Mouse (Mus musculus): ENCODE data around the gene Olfr802. TPM values are rescaled to one million over a fixed set of nuclear protein-coding genes. Genes with fewer than 3 reads are reported as not detected.

Gene Olfr802
- polyA plus RNA-seq (2014; fragmentation: Nextera tagmentation; extraction: Ambion mirVana) = not detected in 2 replicates

GRCm38 (mm10) chr10:129688069-129688468 lies at the start of gene Olfr802:
Gene Olfr802 (minus strand): TSS chr10:129688169.
- Histone ChIP-seq H3K9ac (ENCODE audit: low read length) (no peak within 1 kb of the TSS), H3K27me3 (ENCODE audit: control insufficient read depth, insufficient read depth, low read length) (no peaks in the 10 kb centered on the region), H3K4me2 (ENCODE audit: low read depth, low read length, severe bottlenecking) (no peak within 1 kb of the TSS), H3K9me3 (ENCODE audit: control insufficient read depth, low read length) (no peaks in the 10 kb centered on the region), H3K4me1 (replicated peaks; ENCODE audit: control insufficient read depth, insufficient read depth, low read length) (no peaks in the 10 kb centered on the region), H3K36me3 (ENCODE audit: control insufficient read depth, insufficient read depth, low read length) (no peaks in the 10 kb centered on the region), H3K27ac (ENCODE audit: low read depth, low read length) (no peak within 1 kb of the TSS), H3K4me3 (ENCODE audit: low read depth, low read length) (no peak within 1 kb of the TSS)
- ATAC-seq (replicated peaks; ENCODE audit: low FRiP score) = no peak
- DNase-seq (ENCODE audit: low spot score) = no peak
- WGBS = 67% methylated on average over 1 of the region's 1 CpGs

DNA sequence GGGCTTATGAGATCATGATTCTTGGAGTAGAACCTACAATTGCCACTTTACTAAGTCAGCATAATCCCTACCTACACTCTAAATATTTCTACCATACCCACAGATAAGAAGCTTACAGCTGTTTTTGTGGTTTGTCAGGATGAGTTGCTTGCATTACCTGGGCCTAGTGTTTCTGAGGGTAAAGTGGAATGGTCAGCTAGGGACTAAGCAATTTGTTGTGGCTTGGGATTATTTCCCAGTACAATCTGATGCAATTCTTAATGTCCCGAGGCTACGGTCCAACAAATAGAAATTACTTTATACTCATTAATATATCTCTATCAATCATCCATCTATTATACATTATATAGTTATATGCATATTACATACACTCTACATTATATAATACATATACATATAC lies 41.3 kb upstream of the Olfr802 start, which contains the start of gene Olfr805:
Olfr805 (minus strand) TSS at position 101 of the 400 bp plus-strand sequence.
- H3K4me3 ChIP-seq (ENCODE audit: low read depth, low read length) = no peak within 1 kb of the TSS
- H3K27me3 ChIP-seq (ENCODE audit: control insufficient read depth, insufficient read depth, low read length) = no peaks in the 10 kb centered on the region
- H3K4me2 ChIP-seq (ENCODE audit: low read depth, low read length, severe bottlenecking) = no peak within 1 kb of the TSS
- no peak for DNase-seq (ENCODE audit: low spot score)
- H3K36me3 ChIP-seq (ENCODE audit: control insufficient read depth, insufficient read depth, low read length) = no peaks in the 10 kb centered on the region
- WGBS = 91% methylated on average over 2 of the region's 2 CpGs
- no peak within 1 kb of the TSS for H3K27ac ChIP-seq (ENCODE audit: low read depth, low read length)
- no peaks in the 10 kb centered on the region for H3K9me3 ChIP-seq (ENCODE audit: control insufficient read depth, low read length)
- no peak for ATAC-seq (replicated peaks; ENCODE audit: low FRiP score)
- no peaks in the 10 kb centered on the region for H3K4me1 ChIP-seq (replicated peaks; ENCODE audit: control insufficient read depth, insufficient read depth, low read length)
- H3K9ac ChIP-seq (ENCODE audit: low read length) = no peak within 1 kb of the TSS

DNA sequence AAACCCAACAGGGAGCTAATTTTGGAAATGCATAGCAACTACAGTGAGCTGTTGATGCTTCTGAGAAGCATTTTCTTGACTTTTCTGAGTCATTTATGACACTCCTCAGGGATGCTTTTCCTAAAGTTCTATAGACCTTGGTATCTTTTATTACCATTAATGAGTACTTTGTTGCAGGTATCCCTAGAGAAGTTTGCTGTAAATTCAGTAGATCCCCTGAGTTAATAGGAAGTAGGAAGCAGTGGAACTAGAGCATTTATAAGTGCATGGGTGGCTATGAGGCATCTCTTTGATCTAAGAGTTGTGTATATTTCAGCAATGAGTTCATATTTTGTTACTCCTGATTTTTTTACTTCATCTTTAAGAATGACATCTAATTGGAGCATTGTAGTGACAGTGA lies 14.9 kb upstream of the Olfr802 start, which contains the start of gene Olfr804:
Olfr804 (plus strand) TSS at position 301 of the 400 bp plus-strand sequence.
- Histone ChIP-seq H3K36me3 (ENCODE audit: control insufficient read depth, insufficient read depth, low read length) (no peaks in the 10 kb centered on the region), H3K27me3 (ENCODE audit: control insufficient read depth, insufficient read depth, low read length) (no peaks in the 10 kb centered on the region), H3K4me3 (ENCODE audit: low read depth, low read length) (no peak within 1 kb of the TSS), H3K9ac (ENCODE audit: low read length) (no peak within 1 kb of the TSS), H3K27ac (ENCODE audit: low read depth, low read length) (no peak within 1 kb of the TSS), H3K4me1 (replicated peaks; ENCODE audit: control insufficient read depth, insufficient read depth, low read length) (no peaks in the 10 kb centered on the region), H3K9me3 (ENCODE audit: control insufficient read depth, low read length) (no peaks in the 10 kb centered on the region), H3K4me2 (ENCODE audit: low read depth, low read length, severe bottlenecking) (no peak within 1 kb of the TSS)
- ATAC-seq (replicated peaks; ENCODE audit: low FRiP score) (no peak), DNase-seq (ENCODE audit: low spot score) (no peak)

DNA sequence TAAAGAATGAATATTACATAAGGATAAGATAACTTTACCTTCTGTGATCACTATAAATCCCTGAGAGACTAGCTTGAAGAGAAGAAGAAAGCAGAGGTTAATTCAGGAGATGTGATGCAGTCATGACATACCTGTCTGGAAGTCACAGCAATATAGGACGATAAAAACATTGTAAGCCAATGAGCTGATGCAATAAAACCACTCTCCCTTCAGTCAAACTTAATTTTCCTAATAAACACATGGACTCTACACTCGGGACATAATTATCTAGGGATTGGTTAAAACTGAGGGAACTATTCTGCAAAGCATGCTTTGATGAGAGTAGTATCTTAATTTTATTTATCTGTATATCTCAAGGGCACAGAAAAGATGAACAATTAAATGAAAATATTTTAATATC lies 6.2 kb upstream of the Olfr802 start, which contains the start of gene Olfr803:
Olfr803 (minus strand) TSS at position 101 of the 400 bp plus-strand sequence.
- ATAC-seq (replicated peaks; ENCODE audit: low FRiP score) = no peak
- no peaks in the 10 kb centered on the region for H3K36me3 ChIP-seq (ENCODE audit: control insufficient read depth, insufficient read depth, low read length)
- no peaks in the 10 kb centered on the region for H3K9me3 ChIP-seq (ENCODE audit: control insufficient read depth, low read length)
- 85% methylated on average over 2 of the region's 2 CpGs for WGBS
- H3K4me1 ChIP-seq (replicated peaks; ENCODE audit: control insufficient read depth, insufficient read depth, low read length) = no peaks in the 10 kb centered on the region
- no peak within 1 kb of the TSS for H3K4me2 ChIP-seq (ENCODE audit: low read depth, low read length, severe bottlenecking)
- no peak within 1 kb of the TSS for H3K9ac ChIP-seq (ENCODE audit: low read length)
- DNase-seq (ENCODE audit: low spot score) = no peak
- H3K27ac ChIP-seq (ENCODE audit: low read depth, low read length) = no peak within 1 kb of the TSS
- H3K27me3 ChIP-seq (ENCODE audit: control insufficient read depth, insufficient read depth, low read length) = no peaks in the 10 kb centered on the region
- no peak within 1 kb of the TSS for H3K4me3 ChIP-seq (ENCODE audit: low read depth, low read length)

DNA sequence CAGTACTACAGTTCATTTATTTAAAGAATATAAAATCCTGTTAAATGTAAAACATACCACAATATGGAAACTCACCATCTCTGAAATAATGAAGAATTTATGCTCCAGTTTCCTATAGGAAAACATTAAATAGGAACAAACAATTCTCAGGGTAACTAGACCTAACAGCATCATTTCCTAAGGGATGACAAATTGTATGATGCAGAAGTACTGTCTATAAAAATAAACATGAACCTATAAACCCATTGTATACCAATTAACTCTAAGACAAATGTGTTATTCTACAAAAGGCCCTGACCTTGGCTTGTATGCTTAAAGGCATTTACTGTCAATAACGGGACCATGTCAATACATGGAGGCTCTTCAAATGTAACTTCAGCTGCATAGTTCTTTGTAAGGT lies 14.2 kb downstream of the Olfr802 start, which contains the start of gene Olfr801:
Olfr801 (minus strand) TSS at position 101 of the 400 bp plus-strand sequence.
- Histone ChIP-seq H3K4me1 (replicated peaks; ENCODE audit: control insufficient read depth, insufficient read depth, low read length) (no peaks in the 10 kb centered on the region), H3K4me3 (ENCODE audit: low read depth, low read length) (no peak within 1 kb of the TSS), H3K9ac (ENCODE audit: low read length) (no peak within 1 kb of the TSS), H3K36me3 (ENCODE audit: control insufficient read depth, insufficient read depth, low read length) (no peaks in the 10 kb centered on the region), H3K27me3 (ENCODE audit: control insufficient read depth, insufficient read depth, low read length) (no peaks in the 10 kb centered on the region), H3K4me2 (ENCODE audit: low read depth, low read length, severe bottlenecking) (no peak within 1 kb of the TSS), H3K9me3 (ENCODE audit: control insufficient read depth, low read length) (no peaks in the 10 kb centered on the region), H3K27ac (ENCODE audit: low read depth, low read length) (no peak within 1 kb of the TSS)
- DNase-seq (ENCODE audit: low spot score) = no peak
- 89% methylated on average over 1 of the region's 1 CpGs for WGBS
- ATAC-seq (replicated peaks; ENCODE audit: low FRiP score) = no peak

DNA sequence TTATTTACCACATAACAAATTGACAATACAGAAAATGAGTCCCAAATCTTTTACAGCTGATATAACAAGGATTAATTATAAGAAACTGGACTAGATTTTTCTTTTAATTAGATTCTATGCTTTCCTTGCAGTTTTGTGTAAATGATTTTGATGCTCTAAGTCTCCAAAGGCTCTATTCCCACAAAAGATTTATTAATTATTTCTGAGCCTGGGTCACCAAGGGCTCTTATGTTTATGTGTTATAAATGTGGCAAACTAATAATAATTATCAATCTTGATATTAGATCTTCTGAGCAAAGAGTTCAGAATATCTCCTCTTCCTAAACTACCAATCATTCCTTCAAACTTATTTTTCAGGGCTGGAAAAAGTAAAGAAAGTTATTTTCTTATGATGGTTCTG lies 30.6 kb downstream of the Olfr802 start, which contains the start of gene Olfr800:
Olfr800 (plus strand) TSS at position 301 of the 400 bp plus-strand sequence.
- Histone ChIP-seq H3K4me2 (ENCODE audit: low read depth, low read length, severe bottlenecking) (no peak within 1 kb of the TSS), H3K4me1 (replicated peaks; ENCODE audit: control insufficient read depth, insufficient read depth, low read length) (no peaks in the 10 kb centered on the region), H3K36me3 (ENCODE audit: control insufficient read depth, insufficient read depth, low read length) (no peaks in the 10 kb centered on the region), H3K4me3 (ENCODE audit: low read depth, low read length) (no peak within 1 kb of the TSS), H3K9ac (ENCODE audit: low read length) (no peak within 1 kb of the TSS), H3K27ac (ENCODE audit: low read depth, low read length) (no peak within 1 kb of the TSS), H3K9me3 (ENCODE audit: control insufficient read depth, low read length) (no peaks in the 10 kb centered on the region), H3K27me3 (ENCODE audit: control insufficient read depth, insufficient read depth, low read length) (no peaks in the 10 kb centered on the region)
- DNase-seq (ENCODE audit: low spot score) (no peak), ATAC-seq (replicated peaks; ENCODE audit: low FRiP score) (no peak)

- no peak overlapping the region for H3K27ac ChIP-seq (ENCODE audit: low read depth, low read length)
- DNase-seq (ENCODE audit: low spot score) = no peak
- H3K9ac ChIP-seq (ENCODE audit: low read length) = no peak overlapping the region
- H3K9me3 ChIP-seq (ENCODE audit: control insufficient read depth, low read length) = no peaks in the 10 kb centered on the region
- ATAC-seq (replicated peaks; ENCODE audit: low FRiP score) = no peak
- 89% methylated on average over 1 of the region's 1 CpGs for WGBS
- H3K36me3 ChIP-seq (ENCODE audit: control insufficient read depth, insufficient read depth, low read length) = no peaks in the 10 kb centered on the region
- no peak overlapping the region for H3K4me2 ChIP-seq (ENCODE audit: low read depth, low read length, severe bottlenecking)
- H3K27me3 ChIP-seq (ENCODE audit: control insufficient read depth, insufficient read depth, low read length) = no peaks in the 10 kb centered on the region
- no peaks in the 10 kb centered on the region for H3K4me1 ChIP-seq (replicated peaks; ENCODE audit: control insufficient read depth, insufficient read depth, low read length)
- H3K4me3 ChIP-seq (ENCODE audit: low read depth, low read length) = no peak overlapping the region
Observed at GRCm38 (mm10) chr10:129651763-129652162, 36.2 kb downstream of the Olfr802 start.

GRCm38 (mm10) chr10:129637184-129637583 lies 50.8 kb downstream of the Olfr802 start, which contains the start of gene Olfr799:
Gene Olfr799 (plus strand): TSS chr10:129637484.
- no peaks in the 10 kb centered on the region for H3K27me3 ChIP-seq (ENCODE audit: control insufficient read depth, insufficient read depth, low read length)
- H3K4me3 ChIP-seq (ENCODE audit: low read depth, low read length) = no peak within 1 kb of the TSS
- H3K9ac ChIP-seq (ENCODE audit: low read length) = no peak within 1 kb of the TSS
- H3K36me3 ChIP-seq (ENCODE audit: control insufficient read depth, insufficient read depth, low read length) = no peaks in the 10 kb centered on the region
- ATAC-seq (replicated peaks; ENCODE audit: low FRiP score) (no peak), DNase-seq (ENCODE audit: low spot score) (no peak)
- 39% methylated on average over 1 of the region's 1 CpGs for WGBS
- no peaks in the 10 kb centered on the region for H3K9me3 ChIP-seq (ENCODE audit: control insufficient read depth, low read length)
- H3K4me2 ChIP-seq (ENCODE audit: low read depth, low read length, severe bottlenecking) = no peak within 1 kb of the TSS
- H3K27ac ChIP-seq (ENCODE audit: low read depth, low read length) = no peak within 1 kb of the TSS
- no peaks in the 10 kb centered on the region for H3K4me1 ChIP-seq (replicated peaks; ENCODE audit: control insufficient read depth, insufficient read depth, low read length)

DNA sequence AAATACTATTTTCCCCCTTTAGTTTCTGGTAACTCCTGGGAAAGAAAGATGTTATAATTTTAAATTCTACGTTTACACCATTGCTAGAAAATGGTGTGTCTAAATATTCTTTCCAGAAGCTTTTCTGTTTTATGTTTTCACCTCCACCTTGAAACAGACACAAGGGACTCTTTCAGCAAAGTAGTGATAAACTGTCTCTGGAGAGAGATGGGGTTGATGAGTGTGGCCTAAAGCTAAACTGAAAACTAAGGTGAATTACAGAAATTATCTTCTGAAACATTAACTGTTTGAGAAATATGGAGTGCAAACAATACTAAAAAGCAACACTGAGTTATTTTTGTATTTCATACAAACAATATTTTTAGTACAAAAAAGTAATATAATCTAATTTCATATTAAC lies 60.1 kb downstream of the Olfr802 start, which contains the start of gene Olfr798:
Olfr798 (minus strand) TSS at position 101 of the 400 bp plus-strand sequence.
- no peaks in the 10 kb centered on the region for H3K36me3 ChIP-seq (ENCODE audit: control insufficient read depth, insufficient read depth, low read length)
- H3K9me3 ChIP-seq (ENCODE audit: control insufficient read depth, low read length) = no peaks in the 10 kb centered on the region
- ATAC-seq (replicated peaks; ENCODE audit: low FRiP score) = no peak
- H3K4me1 ChIP-seq (replicated peaks; ENCODE audit: control insufficient read depth, insufficient read depth, low read length) = no peaks in the 10 kb centered on the region
- H3K4me2 ChIP-seq (ENCODE audit: low read depth, low read length, severe bottlenecking) = no peak within 1 kb of the TSS
- 90% methylated on average over 1 of the region's 1 CpGs for WGBS
- H3K9ac ChIP-seq (ENCODE audit: low read length) = no peak within 1 kb of the TSS
- DNase-seq (ENCODE audit: low spot score) = no peak
- no peak within 1 kb of the TSS for H3K27ac ChIP-seq (ENCODE audit: low read depth, low read length)
- no peaks in the 10 kb centered on the region for H3K27me3 ChIP-seq (ENCODE audit: control insufficient read depth, insufficient read depth, low read length)
- H3K4me3 ChIP-seq (ENCODE audit: low read depth, low read length) = no peak within 1 kb of the TSS
